Mouse (Mus musculus) adrenal gland, postnatal 10 days (tissue): ENCODE results near the gene Ccdc146. TPM values are rescaled to one million over a fixed set of nuclear protein-coding genes. Genes with fewer than 3 reads are reported as not detected.

ENCODE experiments used
- DNase-seq: peaks from one replicate; pipeline ENCODE4 v3.0.0; 2021; ENCODE audit warnings: mixed read lengths
- total RNA-seq, 2 experiments: library from RNA; stranded (reverse); gene quantifications; 2 replicates each; pipeline ENCODE4 v1.2.3; 2021

Gene Ccdc146
- total RNA-seq, 2 experiments from 2014 or later = 0.15 TPM; not detected in 1

- peak; percentile 43 for DNase-seq
Measured at GRCm38 (mm10) chr5:21263202-21264055, 161.0 kb downstream of the Ccdc146 start.

DNA sequence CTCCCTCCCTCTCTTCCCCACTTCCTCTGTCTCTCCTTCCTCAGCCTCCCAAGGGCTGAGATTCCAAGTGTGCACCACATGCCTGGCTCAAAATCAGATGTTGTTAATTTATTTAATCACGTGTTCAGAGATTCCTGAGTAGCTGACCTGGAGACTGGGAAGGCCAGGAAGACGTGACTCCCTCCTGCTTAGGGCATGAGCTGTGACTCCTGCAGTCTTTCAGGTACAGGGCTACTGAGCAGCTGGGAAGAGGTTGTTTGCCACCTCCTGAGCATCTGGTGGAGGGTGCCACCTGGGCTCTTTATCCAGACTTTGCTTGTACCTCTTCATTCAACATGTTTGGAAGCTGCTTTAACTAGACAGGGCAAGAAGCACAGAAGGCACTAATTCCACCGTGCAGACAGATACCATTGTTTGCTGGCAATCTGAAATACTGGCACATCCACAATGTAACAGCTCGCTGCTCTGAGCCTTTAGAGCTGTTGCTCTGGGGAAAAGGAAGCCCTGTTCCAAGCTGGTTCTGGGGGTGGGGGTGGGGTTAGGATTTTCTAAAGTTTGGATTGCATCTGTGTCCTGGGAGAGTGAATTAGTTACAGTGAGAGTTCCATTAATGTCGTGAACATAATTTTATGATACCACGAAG lies 163.2 kb downstream of the Ccdc146 start:
- DNase-seq = no peak

DNA sequence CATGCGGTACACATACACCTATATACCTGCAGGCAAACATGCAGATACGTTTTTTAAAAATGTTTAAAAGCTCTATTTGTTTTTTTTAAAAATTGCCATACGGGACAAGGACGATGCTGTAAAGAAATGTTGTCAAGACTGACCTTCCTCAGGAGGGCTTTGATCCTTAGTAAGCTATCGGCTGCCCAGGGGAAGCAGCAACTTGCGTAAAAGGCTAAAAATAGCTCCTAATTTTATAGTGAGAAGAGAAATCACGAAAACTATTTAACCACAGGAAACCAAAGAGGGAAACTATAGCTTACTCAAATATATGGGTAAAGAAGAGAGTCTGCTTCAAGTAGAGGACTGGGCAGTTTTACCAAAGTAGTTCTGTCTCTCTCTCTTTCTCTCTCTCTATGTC lies 163.7 kb downstream of the Ccdc146 start:
- DNase-seq = no peak

- no peak for DNase-seq
Measured at GRCm38 (mm10) chr5:21257806-21258205, 166.7 kb downstream of the Ccdc146 start.

DNA sequence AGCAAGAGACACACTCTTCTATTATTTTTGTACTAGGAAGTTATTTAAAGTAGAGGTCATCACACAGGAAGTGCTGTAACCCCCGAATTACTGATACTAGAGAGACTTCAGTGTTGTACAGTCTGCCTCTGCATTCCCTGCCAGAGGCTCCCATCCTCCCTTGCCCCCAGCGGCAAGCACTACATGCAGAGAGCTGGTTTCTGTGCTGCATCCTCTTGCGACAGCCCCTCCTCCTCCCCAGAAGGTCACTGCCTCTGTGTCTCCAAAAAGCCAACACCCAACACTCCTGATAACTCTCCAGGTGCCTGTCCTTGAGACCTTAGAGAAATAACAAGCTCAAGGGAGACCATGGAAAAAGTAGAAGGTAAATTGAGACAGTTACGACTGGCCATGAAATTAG lies 167.4 kb downstream of the Ccdc146 start:
- no peak for DNase-seq

DNA sequence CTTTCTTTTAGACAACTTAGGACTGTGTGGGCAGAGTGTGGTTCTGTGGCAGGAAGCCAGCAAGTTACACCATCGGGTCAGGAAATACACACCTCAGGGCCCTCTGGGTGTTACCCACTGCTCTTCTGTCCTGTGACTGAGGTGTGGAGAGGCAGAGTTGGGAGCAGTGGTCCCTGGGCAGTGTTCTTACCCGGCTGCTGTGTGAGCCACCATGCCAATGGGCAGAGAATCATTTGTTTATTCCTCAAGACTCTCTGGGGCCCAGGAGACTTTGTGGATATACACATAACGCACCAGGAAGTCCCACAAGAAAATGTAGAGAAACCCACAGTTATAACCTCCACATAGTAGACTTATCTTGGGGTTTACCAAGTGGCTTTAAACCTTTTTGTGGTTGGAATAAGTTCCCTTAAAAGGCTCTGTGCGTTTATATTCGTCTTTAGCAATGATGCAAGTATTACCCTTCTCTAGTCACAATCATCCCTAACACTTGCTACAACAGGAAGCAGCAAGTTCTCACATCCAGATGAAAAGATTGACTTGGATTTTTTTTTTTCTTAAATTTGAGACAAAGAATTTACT lies 168.8 kb downstream of the Ccdc146 start:
- DNase-seq = no peak

- no peak for DNase-seq
Measured at GRCm38 (mm10) chr5:21254731-21255525, 169.5 kb downstream of the Ccdc146 start.

- DNase-seq = no peak
Measured at GRCm38 (mm10) chr5:21248834-21249233, 175.6 kb downstream of the Ccdc146 start.

DNA sequence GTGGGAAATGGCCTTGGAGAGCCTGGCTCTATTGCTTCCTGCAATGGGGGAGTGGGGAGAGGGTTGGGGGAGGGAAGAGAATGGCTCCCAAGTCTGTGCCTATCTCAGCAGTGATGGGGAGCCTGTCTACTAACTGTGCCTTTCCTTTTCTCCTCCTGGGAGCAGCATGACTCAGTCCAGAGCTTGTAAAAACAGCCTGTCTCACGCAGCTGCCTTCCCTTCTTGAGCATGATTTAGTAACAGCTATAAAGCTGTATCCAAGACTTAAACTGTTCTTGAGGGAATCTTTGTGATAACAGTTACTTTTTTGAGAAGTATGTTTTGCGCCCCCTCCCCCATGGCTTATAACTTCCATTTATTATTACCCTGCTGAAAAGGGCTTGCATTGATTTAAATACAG lies 176.6 kb downstream of the Ccdc146 start:
- no peak for DNase-seq

- DNase-seq = peak; percentile 37
Measured at GRCm38 (mm10) chr5:21246794-21247193, 177.7 kb downstream of the Ccdc146 start.

DNA sequence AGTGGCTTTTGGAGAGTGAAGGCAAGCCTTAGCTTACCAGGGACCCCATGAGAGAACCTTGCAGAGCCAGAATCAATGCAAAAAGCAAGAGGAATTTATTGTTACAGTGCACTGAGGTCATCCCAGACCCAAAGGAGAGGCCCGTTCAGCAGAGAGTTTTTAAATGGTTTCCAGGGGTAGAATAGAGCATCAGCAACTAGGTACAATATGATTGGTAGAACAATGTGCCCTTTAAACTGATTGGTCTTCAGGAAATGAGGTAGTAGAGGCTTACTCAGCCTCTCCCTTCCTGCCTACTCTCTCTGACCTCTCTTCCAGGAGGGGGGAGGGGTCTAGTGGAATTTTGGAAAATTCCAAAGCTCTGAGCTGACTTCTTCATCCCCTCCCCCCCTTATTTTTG lies 179.2 kb downstream of the Ccdc146 start:
- DNase-seq = no peak

DNA sequence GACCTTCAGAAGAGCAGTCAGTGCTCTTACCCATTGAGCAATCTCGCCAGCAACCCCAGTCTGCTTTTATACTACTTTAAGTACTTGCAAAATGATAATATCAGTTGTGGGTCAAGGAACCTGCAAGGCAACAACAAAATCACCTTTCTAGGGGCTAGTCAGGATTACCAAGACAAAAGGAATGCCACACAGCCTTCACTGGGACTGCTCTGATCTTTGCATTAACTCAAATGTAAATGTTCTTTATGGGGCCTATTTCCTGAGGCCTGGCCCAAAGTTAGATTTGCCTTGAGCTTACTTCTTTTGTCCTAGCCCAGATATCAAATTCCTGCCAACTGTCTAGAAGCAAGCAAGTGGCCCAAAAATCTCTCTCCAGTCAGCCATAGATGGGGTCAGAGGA lies 179.9 kb downstream of the Ccdc146 start:
- DNase-seq = no peak

Other genes with a start within 250 kb of the Ccdc146 start
- gene Gsap, start 238.4 kb downstream of the Ccdc146 start, total RNA-seq = 1 to 10 TPM; 4.9 to 6.7 TPM
- 1 to 10 TPM; 7.5 to 9.0 TPM for gene Fgl2, start 52.0 kb downstream of the Ccdc146 start, total RNA-seq
- 10 to 100 TPM; 12.9 to 13.2 TPM for gene Fam185a, start 281 bp upstream of the Ccdc146 start, total RNA-seq
- gene Lrrc17, start 118.9 kb upstream of the Ccdc146 start, total RNA-seq = 10 to 100 TPM; 11.0 to 12.0 TPM
- gene Fbxl13, start 221.0 kb upstream of the Ccdc146 start, total RNA-seq = under 1 TPM; 0.12 to 0.21 TPM
- gene Armc10, start 221.1 kb upstream of the Ccdc146 start, total RNA-seq = 10 to 100 TPM; 17.7 to 22.4 TPM